Mouse (Mus musculus) C2C12 (cell line): ENCODE results near the gene 6030458C11Rik. TPM values are rescaled to one million over a fixed set of nuclear protein-coding genes. Genes with fewer than 3 reads are reported as not detected.

ENCODE experiments used
- H3K27me3 ChIP-seq: one replicate; pipeline ENCODE4 v1.6.1; 2011; ENCODE audit not compliant: control insufficient read depth, insufficient read depth, insufficient read length
- H3K36me3 ChIP-seq: one replicate; pipeline ENCODE4 v1.6.1; 2011; ENCODE audit not compliant: control insufficient read depth, insufficient read depth
- H3K4me3 ChIP-seq: one replicate; pipeline ENCODE4 v1.5.1; 2011; ENCODE audit warnings: mild to moderate bottlenecking, control low read depth; ENCODE audit not compliant: poor library complexity, insufficient read depth, severe bottlenecking
- H3K79me2 ChIP-seq: one replicate; pipeline ENCODE4 v1.6.1; 2011; ENCODE audit not compliant: control insufficient read depth, insufficient read depth
- H3K79me3 ChIP-seq: one replicate; pipeline ENCODE4 v1.6.1; 2011; ENCODE audit warnings: low read depth, control low read depth
- H3ac ChIP-seq: one replicate; pipeline ENCODE3; 2011; ENCODE audit warnings: low read depth; ENCODE audit not compliant: control insufficient read depth, insufficient read length
- CEBPB ChIP-seq: IDR thresholded peaks from one replicate; pipeline ENCODE4 v1.6.1; 2011; ENCODE audit warnings: low read depth, mild to moderate bottlenecking, control low read depth, moderate library complexity
- CTCF ChIP-seq: IDR thresholded peaks from one replicate; pipeline ENCODE4 v1.5.1; 2011; ENCODE audit not compliant: control insufficient read depth, insufficient read depth, insufficient read length
- FOSL1 ChIP-seq: IDR thresholded peaks from one replicate; pipeline ENCODE4 v1.8.0; 2011; ENCODE audit warnings: mild to moderate bottlenecking, low read length; ENCODE audit not compliant: poor library complexity, insufficient read depth, severe bottlenecking
- MAX ChIP-seq: IDR thresholded peaks from one replicate; pipeline ENCODE4 v1.6.1; 2011; ENCODE audit warnings: mild to moderate bottlenecking, control low read depth
- MYOD1 ChIP-seq: IDR thresholded peaks from one replicate; pipeline ENCODE4 v1.6.1; 2011; ENCODE audit warnings: low read depth; ENCODE audit not compliant: control insufficient read depth, insufficient read length
- MYOG ChIP-seq: IDR thresholded peaks from one replicate; pipeline ENCODE4 v1.6.1; 2011; ENCODE audit not compliant: control insufficient read depth, insufficient read length; ENCODE audit errors: extremely low read depth
- USF1 ChIP-seq: IDR thresholded peaks from one replicate; pipeline ENCODE4 v1.6.1; 2011; ENCODE audit warnings: low read depth, mild to moderate bottlenecking, control low read depth, moderate library complexity
- polyA plus RNA-seq: library from polyadenylated mRNA; unstranded; fragments of >200 nt; fragmentation: generic; extraction: Trizol; gene quantifications from one replicate; pipeline ENCODE4 v1.2.1, GENCODE M21; 2012; ENCODE audit warnings: missing spikeins

Gene 6030458C11Rik
- polyA plus RNA-seq, 1 experiment = 7.5 TPM

GRCm38 (mm10) chr15:12795909-12796470 lies 28.5 kb downstream of the 6030458C11Rik start:
- no peak overlapping the region for H3ac ChIP-seq
- H3K4me3 ChIP-seq = no peak overlapping the region
- no peaks in the 10 kb centered on the region for H3K79me3 ChIP-seq
- H3K27me3 ChIP-seq = peaks cover 14% of the 10 kb centered on the region
- no peaks in the 10 kb centered on the region for H3K79me2 ChIP-seq
- no peaks in the 10 kb centered on the region for H3K36me3 ChIP-seq
- TF ChIP-seq FOSL1 = no peak
- TF ChIP-seq MAX = no peak
- TF ChIP-seq MYOG = no peak
- no peak for TF ChIP-seq CTCF
- TF ChIP-seq MYOD1 = no peak
- TF ChIP-seq USF1 = no peak
- TF ChIP-seq CEBPB = no peak

GRCm38 (mm10) chr15:12795457-12795894 lies 29.0 kb downstream of the 6030458C11Rik start:
- TF ChIP-seq CTCF (peak; percentile 52), MYOD1 (no peak)
- Histone ChIP-seq H3K4me3 (no peak overlapping the region), H3ac (no peak overlapping the region), H3K36me3 (no peaks in the 10 kb centered on the region), H3K27me3 (peaks cover 14% of the 10 kb centered on the region), H3K79me3 (no peaks in the 10 kb centered on the region), H3K79me2 (no peaks in the 10 kb centered on the region)

- Histone ChIP-seq H3K79me3 (no peaks in the 10 kb centered on the region), H3K27me3 (peaks cover 14% of the 10 kb centered on the region), H3K36me3 (no peaks in the 10 kb centered on the region), H3K4me3 (no peak overlapping the region), H3ac (no peak overlapping the region), H3K79me2 (no peaks in the 10 kb centered on the region)
- TF ChIP-seq CTCF = no peak
- TF ChIP-seq MAX = no peak
Measured at GRCm38 (mm10) chr15:12794311-12794710, 30.1 kb downstream of the 6030458C11Rik start.

GRCm38 (mm10) chr15:12789406-12789867 lies 35.0 kb downstream of the 6030458C11Rik start:
- H3K36me3 ChIP-seq = no peaks in the 10 kb centered on the region
- H3K79me2 ChIP-seq = no peaks in the 10 kb centered on the region

GRCm38 (mm10) chr15:12788536-12788935 lies 35.9 kb downstream of the 6030458C11Rik start:
- Histone ChIP-seq H3K4me3 (no peak overlapping the region), H3K79me3 (no peaks in the 10 kb centered on the region), H3K79me2 (no peaks in the 10 kb centered on the region), H3K36me3 (no peaks in the 10 kb centered on the region), H3ac (no peak overlapping the region), H3K27me3 (peaks cover 14% of the 10 kb centered on the region)
- TF ChIP-seq MYOG (no peak), CTCF (no peak), MAX (no peak), MYOD1 (no peak), CEBPB (no peak), USF1 (no peak), FOSL1 (no peak)

More at GRCm38 (mm10) chr15:12789406-12789867, 35.0 kb downstream of the 6030458C11Rik start:
- H3K79me3 ChIP-seq = no peaks in the 10 kb centered on the region
- H3K4me3 ChIP-seq = no peak overlapping the region
- H3K27me3 ChIP-seq = peaks cover 18% of the 10 kb centered on the region
- H3ac ChIP-seq = no peak overlapping the region
- TF ChIP-seq MYOD1 (no peak), CEBPB (no peak), FOSL1 (no peak), CTCF (no peak), MAX (no peak), USF1 (peak; percentile 13), MYOG (no peak)

- Histone ChIP-seq H3K79me3 (no peaks in the 10 kb centered on the region), H3K27me3 (peaks cover 27% of the 10 kb centered on the region)
- TF ChIP-seq FOSL1 = no peak
- TF ChIP-seq MYOG = no peak
- TF ChIP-seq CTCF = no peak
- no peak for TF ChIP-seq MAX
- no peak for TF ChIP-seq USF1
- no peak for TF ChIP-seq CEBPB
- no peak for TF ChIP-seq MYOD1
Measured at GRCm38 (mm10) chr15:12781729-12782326, 42.6 kb downstream of the 6030458C11Rik start.

More at GRCm38 (mm10) chr15:12781729-12782326, 42.6 kb downstream of the 6030458C11Rik start:
- Histone ChIP-seq H3K4me3 (no peak overlapping the region), H3K36me3 (no peaks in the 10 kb centered on the region), H3K79me2 (no peaks in the 10 kb centered on the region), H3ac (no peak overlapping the region)
